Mouse (Mus musculus): ENCODE measurements at regions not wholly inside any gene's neighbourhood (a gene's known extent, or its start where the extent isn't known, plus 50 kb on each side); places are given as distances from the start of the nearest gene placed in this dataset.

- H3K4me3 ChIP-seq (ENCODE audit: insufficient read depth, low read length), result no peak overlapping the region
- H3K27ac ChIP-seq (ENCODE audit: insufficient read depth, low read length), result no peak overlapping the region
- no peaks in the 10 kb centered on the region for H3K4me1 ChIP-seq (ENCODE audit: control insufficient read depth, insufficient read depth, low read length)
- TF ChIP-seq POLR2A (IDR thresholded peaks at IDR 0.05; ENCODE audit: extremely low read depth, insufficient read depth, low read length), result no peak
These were observed 229.0 kb upstream of the Btbd3 start for GRCm38 (mm10) chr2:138027411-138027810.

- no peak overlapping the region for H3K27ac ChIP-seq (ENCODE audit: insufficient read depth, low read length)
- H3K4me1 ChIP-seq (ENCODE audit: control insufficient read depth, insufficient read depth, low read length), result no peaks in the 10 kb centered on the region
- no peak for TF ChIP-seq CTCF (IDR thresholded peaks at IDR 0.05; ENCODE audit: extremely low read depth, insufficient read depth, low read length)
- TF ChIP-seq POLR2A (IDR thresholded peaks at IDR 0.05; ENCODE audit: extremely low read depth, insufficient read depth, low read length), result no peak
- no peak overlapping the region for H3K4me3 ChIP-seq (ENCODE audit: insufficient read depth, low read length)
These were observed 232.8 kb upstream of the Btbd3 start for GRCm38 (mm10) chr2:138023558-138023957.

- TF ChIP-seq CTCF (IDR thresholded peaks at IDR 0.05; ENCODE audit: extremely low read depth, insufficient read depth, low read length), result no peak
- TF ChIP-seq POLR2A (IDR thresholded peaks at IDR 0.05; ENCODE audit: extremely low read depth, insufficient read depth, low read length), result no peak
- no peak overlapping the region for H3K4me3 ChIP-seq (ENCODE audit: insufficient read depth, low read length)
These were observed 274.6 kb upstream of the Btbd3 start for GRCm38 (mm10) chr2:137981766-137982165.

GRCm38 (mm10) chr2:137977767-137978166, 278.6 kb upstream of the Btbd3 start:
- H3K4me1 ChIP-seq (ENCODE audit: control insufficient read depth, insufficient read depth, low read length), result no peaks in the 10 kb centered on the region; the same call in 1 of the 2 replicates
- H3K27ac ChIP-seq (ENCODE audit: insufficient read depth, low read length), result no peak overlapping the region
- TF ChIP-seq CTCF (IDR thresholded peaks at IDR 0.05; ENCODE audit: extremely low read depth, insufficient read depth, low read length) (peak; percentile 20; the same call in 1 of the 2 replicates), POLR2A (IDR thresholded peaks at IDR 0.05; ENCODE audit: extremely low read depth, insufficient read depth, low read length) (no peak)
- H3K4me3 ChIP-seq (ENCODE audit: insufficient read depth, low read length), result no peak overlapping the region

More at GRCm38 (mm10) chr2:137981766-137982165, 274.6 kb upstream of the Btbd3 start:
- H3K4me1 ChIP-seq (ENCODE audit: control insufficient read depth, insufficient read depth, low read length), result no peaks in the 10 kb centered on the region; the same call in 1 of the 2 replicates
- H3K27ac ChIP-seq (ENCODE audit: insufficient read depth, low read length), result no peak overlapping the region

GRCm38 (mm10) chr2:137974651-137975050, 281.7 kb upstream of the Btbd3 start:
- TF ChIP-seq CTCF (IDR thresholded peaks at IDR 0.05; ENCODE audit: extremely low read depth, insufficient read depth, low read length) (no peak), POLR2A (IDR thresholded peaks at IDR 0.05; ENCODE audit: extremely low read depth, insufficient read depth, low read length) (no peak)
- H3K27ac ChIP-seq (ENCODE audit: insufficient read depth, low read length), result no peak overlapping the region
- no peak overlapping the region for H3K4me3 ChIP-seq (ENCODE audit: insufficient read depth, low read length)
- H3K4me1 ChIP-seq (ENCODE audit: control insufficient read depth, insufficient read depth, low read length), result no peaks in the 10 kb centered on the region; the same call in 1 of the 2 replicates

- Histone ChIP-seq H3K4me3 (ENCODE audit: insufficient read depth, low read length) (no peak overlapping the region), H3K4me1 (ENCODE audit: control insufficient read depth, insufficient read depth, low read length) (no peaks in the 10 kb centered on the region), H3K27ac (ENCODE audit: insufficient read depth, low read length) (no peak overlapping the region)
- TF ChIP-seq POLR2A (IDR thresholded peaks at IDR 0.05; ENCODE audit: extremely low read depth, insufficient read depth, low read length), result no peak
- TF ChIP-seq CTCF (IDR thresholded peaks at IDR 0.05; ENCODE audit: extremely low read depth, insufficient read depth, low read length), result no peak
These were observed 287.2 kb upstream of the Btbd3 start for GRCm38 (mm10) chr2:137969156-137969555.

GRCm38 (mm10) chr2:137966460-137967076, 289.8 kb upstream of the Btbd3 start:
- Histone ChIP-seq H3K27ac (ENCODE audit: insufficient read depth, low read length) (no peak overlapping the region), H3K4me3 (ENCODE audit: insufficient read depth, low read length) (no peak overlapping the region), H3K4me1 (ENCODE audit: control insufficient read depth, insufficient read depth, low read length) (no peaks in the 10 kb centered on the region)
- TF ChIP-seq CTCF (IDR thresholded peaks at IDR 0.05; ENCODE audit: extremely low read depth, insufficient read depth, low read length) (no peak), POLR2A (IDR thresholded peaks at IDR 0.05; ENCODE audit: extremely low read depth, insufficient read depth, low read length) (no peak)

GRCm38 (mm10) chr2:137954830-137955229, 301.5 kb upstream of the Btbd3 start:
- H3K4me3 ChIP-seq (ENCODE audit: insufficient read depth, low read length), result no peak overlapping the region
- no peaks in the 10 kb centered on the region; the same call in 1 of the 2 replicates for H3K4me1 ChIP-seq (ENCODE audit: control insufficient read depth, insufficient read depth, low read length)
- TF ChIP-seq POLR2A (IDR thresholded peaks at IDR 0.05; ENCODE audit: extremely low read depth, insufficient read depth, low read length) (no peak), CTCF (IDR thresholded peaks at IDR 0.05; ENCODE audit: extremely low read depth, insufficient read depth, low read length) (no peak)
- H3K27ac ChIP-seq (ENCODE audit: insufficient read depth, low read length), result no peak overlapping the region

- Histone ChIP-seq H3K27ac (ENCODE audit: insufficient read depth, low read length) (no peak overlapping the region), H3K4me1 (ENCODE audit: control insufficient read depth, insufficient read depth, low read length) (no peaks in the 10 kb centered on the region; the same call in 1 of the 2 replicates), H3K4me3 (ENCODE audit: insufficient read depth, low read length) (no peak overlapping the region)
- TF ChIP-seq CTCF (IDR thresholded peaks at IDR 0.05; ENCODE audit: extremely low read depth, insufficient read depth, low read length), result no peak
- TF ChIP-seq POLR2A (IDR thresholded peaks at IDR 0.05; ENCODE audit: extremely low read depth, insufficient read depth, low read length), result no peak
These were observed 303.2 kb upstream of the Btbd3 start for GRCm38 (mm10) chr2:137953144-137953543.

- no peak for TF ChIP-seq CTCF (IDR thresholded peaks at IDR 0.05; ENCODE audit: extremely low read depth, insufficient read depth, low read length)
- no peak for TF ChIP-seq POLR2A (IDR thresholded peaks at IDR 0.05; ENCODE audit: extremely low read depth, insufficient read depth, low read length)
- no peak overlapping the region for H3K27ac ChIP-seq (ENCODE audit: insufficient read depth, low read length)
- H3K4me1 ChIP-seq (ENCODE audit: control insufficient read depth, insufficient read depth, low read length), result no peaks in the 10 kb centered on the region; the same call in 1 of the 2 replicates
- H3K4me3 ChIP-seq (ENCODE audit: insufficient read depth, low read length), result no peak overlapping the region
These were observed 304.4 kb upstream of the Btbd3 start for GRCm38 (mm10) chr2:137951942-137952341.
